Mouse (Mus musculus) liver, embryonic 13.5 days (tissue): ENCODE results near the gene Tsc22d2. TPM values are rescaled to one million over a fixed set of nuclear protein-coding genes. Genes with fewer than 3 reads are reported as not detected.
A peak's percentile ranks its signal among the peaks of the same experiment; 100 is the strongest.

Experiments used
- ATAC-seq: fragments of 200-750 bp; cut with Nextera tagmentation; 2 replicates; pipeline ENCODE4 v1.8.0; 2017; ENCODE audit warnings: low read depth, mild to moderate bottlenecking, moderate number of reproducible peaks, moderate library complexity
- DNase-seq: peaks from one replicate; pipeline ENCODE4 v3.0.0; 2022
- H3K27ac ChIP-seq: fragments of 300-500 bp; sonication (generic); 2 replicates; pipeline ENCODE4 v1.5.1; 2015; ENCODE audit warnings: moderate library complexity, mild to moderate bottlenecking, inconsistent platforms
- H3K27me3 ChIP-seq: fragments of 300-500 bp; sonication (generic); 2 replicates; pipeline ENCODE4 v1.6.1; 2015; ENCODE audit warnings: mild to moderate bottlenecking, inconsistent platforms
- H3K36me3 ChIP-seq: fragments of 300-500 bp; sonication (generic); 2 replicates; pipeline ENCODE4 v1.6.1; 2015; ENCODE audit warnings: mild to moderate bottlenecking, inconsistent platforms
- H3K4me1 ChIP-seq: fragments of 300-500 bp; sonication (generic); replicated peaks from 2 replicates; pipeline ENCODE4 v1.6.1; 2015; ENCODE audit warnings: inconsistent platforms
- H3K4me2 ChIP-seq: fragments of 300-500 bp; sonication (generic); 2 replicates; pipeline ENCODE4 v1.6.1; 2015; ENCODE audit warnings: inconsistent platforms, mild to moderate bottlenecking, moderate library complexity
- H3K4me3 ChIP-seq: fragments of 300-500 bp; sonication (generic); replicated peaks from 2 replicates; pipeline ENCODE4 v1.5.1; 2015; ENCODE audit warnings: mild to moderate bottlenecking, inconsistent platforms
- H3K9ac ChIP-seq: fragments of 300-500 bp; sonication (generic); 2 replicates; pipeline ENCODE4 v1.6.1; 2015; ENCODE audit warnings: mild to moderate bottlenecking, inconsistent platforms
- H3K9me3 ChIP-seq: fragments of 300-500 bp; sonication (generic); replicated peaks from 2 replicates; pipeline ENCODE4 v1.6.1; 2016; ENCODE audit warnings: inconsistent platforms
- WGBS: fragments of 180-500 bp; shearing (Covaris S2); methylation state at CpG from one replicate; pipeline ENCODE4 v1.1.7; 2015; ENCODE audit not compliant: insufficient replicate concordance; 5-methylcytosine and 5-hydroxymethylcytosine counted together
- polyA plus RNA-seq: library from polyadenylated mRNA; unstranded; fragments of >200 nt; fragmentation: Nextera tagmentation; extraction: Ambion mirVana; gene quantifications from 2 replicates; pipeline ENCODE4 v1.2.1, GENCODE M21; 2015

Tsc22d2 gene
- 5.0 and 6.0 TPM in 2 replicates for polyA plus RNA-seq

DNA sequence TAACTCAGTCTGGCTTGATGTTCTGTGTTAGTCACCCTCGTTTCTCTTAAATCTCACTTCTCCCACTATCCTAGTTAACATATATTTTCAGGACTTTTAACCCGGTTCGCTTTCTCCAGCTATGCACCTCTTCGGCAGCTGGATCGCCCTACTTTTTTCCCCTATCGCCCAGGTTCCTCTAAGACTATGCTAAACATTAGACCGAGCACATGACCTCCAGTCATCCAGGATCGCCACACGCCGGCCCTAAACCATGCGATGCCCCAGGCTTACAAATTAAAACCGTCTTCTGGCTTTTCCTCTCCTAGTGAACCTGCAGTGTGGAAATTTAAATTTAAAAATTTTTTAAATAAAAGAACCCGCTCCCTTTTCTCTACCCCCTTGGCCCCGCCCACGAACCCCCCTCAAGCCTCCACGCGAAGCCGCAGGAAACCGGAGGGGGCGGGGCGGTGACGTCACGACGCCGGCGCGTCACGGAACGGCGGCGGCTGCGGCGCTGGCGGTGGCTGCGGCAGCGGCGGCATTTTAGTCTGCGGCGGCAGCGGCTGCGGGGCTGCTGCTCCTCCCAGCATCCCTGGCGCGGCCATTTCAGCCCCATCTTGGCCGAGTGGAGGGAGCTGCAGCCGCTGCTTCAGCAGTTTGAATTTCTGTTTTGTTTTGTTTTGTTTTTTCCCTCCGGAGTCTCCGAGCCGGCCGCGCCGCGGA lies at the start of gene Tsc22d2:
TSS of gene Tsc22d2 (plus strand) at position 482 of the 705 bp plus-strand sequence.
- Histone ChIP-seq H3K4me1 (peaks cover 15% of the 10 kb centered on the region), H3K27ac (peak within 1 kb of the TSS; percentile 98), H3K4me2 (peak within 1 kb of the TSS; percentile 96), H3K36me3 (no peaks in the 10 kb centered on the region; the same call in 1 of the 2 replicates), H3K9me3 (no peaks in the 10 kb centered on the region), H3K9ac (peak within 1 kb of the TSS; percentile 99), H3K27me3 (no peaks in the 10 kb centered on the region), H3K4me3 (peak within 1 kb of the TSS; percentile 99)
- DNase-seq (peak; percentile 93), ATAC-seq (peak; percentile 49)
- under 1% methylated on average over 52 of the region's 52 CpGs for WGBS

DNA sequence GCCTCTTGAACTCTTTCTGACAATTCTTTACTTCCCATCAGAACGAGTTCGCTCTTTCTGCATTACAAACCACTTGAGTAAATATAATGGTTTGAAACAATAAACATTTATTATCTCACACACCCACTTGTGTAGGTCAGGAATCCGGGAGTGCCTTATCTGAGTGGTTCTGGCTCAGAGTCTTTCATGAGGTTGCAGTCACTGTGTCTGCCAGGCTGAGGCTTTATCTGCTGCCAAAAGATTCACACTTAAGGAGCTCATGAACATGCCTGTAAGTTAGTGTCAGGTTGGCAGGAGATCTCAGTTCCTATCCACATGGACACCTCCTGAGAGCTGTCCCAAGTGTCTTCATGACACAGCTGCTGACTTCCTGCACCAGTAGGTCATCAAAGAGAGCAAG lies 47.8 kb upstream of the Tsc22d2 start:
- ATAC-seq (peak; percentile 55), DNase-seq (peak; percentile 11)
- Histone ChIP-seq H3K36me3 (no peaks in the 10 kb centered on the region), H3K4me3 (no peak overlapping the region), H3K9ac (no peak overlapping the region), H3K4me2 (no peak overlapping the region), H3K27me3 (no peaks in the 10 kb centered on the region), H3K27ac (no peak overlapping the region), H3K9me3 (no peaks in the 10 kb centered on the region), H3K4me1 (peaks cover 11% of the 10 kb centered on the region)
- WGBS: 13% methylated on average over 3 of the region's 3 CpGs

DNA sequence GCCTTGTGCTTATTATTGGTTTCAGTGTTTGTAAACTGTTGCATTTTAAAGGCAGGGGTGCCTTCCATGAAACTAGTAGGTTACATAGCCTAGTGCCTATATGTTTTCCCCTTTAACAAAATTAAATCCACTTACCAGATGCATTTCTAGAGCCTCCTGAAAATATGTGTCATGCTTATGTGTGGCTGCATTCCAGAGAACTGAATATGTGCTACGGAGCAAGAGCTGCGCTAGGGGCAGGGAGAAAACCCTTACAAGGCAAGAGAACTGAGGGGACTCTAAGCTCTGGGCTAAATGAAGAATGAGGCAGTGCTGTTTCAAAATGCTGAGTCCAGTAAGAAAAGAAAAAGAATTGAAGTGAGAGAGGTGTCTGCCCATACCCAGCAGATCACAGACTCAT lies 43.7 kb upstream of the Tsc22d2 start:
- Histone ChIP-seq H3K4me2 (no peak overlapping the region), H3K4me1 (peaks cover 11% of the 10 kb centered on the region), H3K36me3 (no peaks in the 10 kb centered on the region), H3K4me3 (no peak overlapping the region), H3K9me3 (no peaks in the 10 kb centered on the region), H3K27me3 (no peaks in the 10 kb centered on the region), H3K27ac (no peak overlapping the region), H3K9ac (no peak overlapping the region)
- DNase-seq: no peak
- 85% methylated on average over 2 of the region's 2 CpGs for WGBS
- no peak for ATAC-seq

DNA sequence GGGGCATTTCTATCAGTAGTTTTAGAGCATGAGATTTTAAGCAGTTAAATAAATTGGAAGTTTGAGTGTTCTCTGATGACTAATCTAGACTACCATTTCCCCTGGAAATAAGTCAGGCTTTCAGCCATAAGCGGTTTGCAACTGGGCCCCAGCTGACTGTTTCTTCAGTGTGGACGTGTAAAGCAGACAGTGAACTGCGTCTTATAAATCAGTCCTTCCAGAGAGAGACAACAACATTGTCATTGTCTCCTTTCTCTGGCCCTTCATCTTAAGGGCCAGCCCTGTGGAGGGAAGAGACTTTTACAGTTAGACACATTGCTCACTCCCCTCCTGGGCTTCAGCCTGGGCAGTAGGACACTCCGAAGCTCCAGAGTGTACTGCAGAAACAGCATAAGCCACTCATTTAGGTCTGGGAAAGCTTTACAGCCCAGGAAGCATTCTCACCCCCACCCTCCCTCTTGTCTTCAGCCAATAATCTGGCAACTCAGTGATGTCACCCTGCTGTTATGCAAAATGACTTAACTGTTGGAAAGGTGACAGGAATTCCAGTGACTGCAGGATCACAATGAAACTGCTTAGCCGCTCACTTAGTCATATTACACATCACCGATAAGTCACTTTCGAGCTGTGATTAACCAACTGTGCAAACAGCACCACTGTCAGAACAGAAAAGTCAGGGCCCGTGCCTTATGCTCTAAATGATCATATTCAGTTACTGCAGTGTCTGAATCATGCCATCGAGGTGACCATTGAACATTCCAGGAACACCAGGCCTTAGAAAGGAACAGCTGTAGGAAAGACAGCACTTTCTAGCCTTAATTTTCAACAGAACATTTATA lies 42.2 kb upstream of the Tsc22d2 start:
- ATAC-seq (0 out of 2 replicates have a peak, but pooled peaks have one; percentile 45), DNase-seq (no peak)
- peak overlapping the region; percentile 33; the same call in 1 of the 2 replicates for H3K4me2 ChIP-seq
- no peaks in the 10 kb centered on the region for H3K36me3 ChIP-seq
- H3K27ac ChIP-seq: no peak overlapping the region
- 30% methylated on average over 9 of the region's 9 CpGs for WGBS
- H3K9ac ChIP-seq: no peak overlapping the region
- no peak overlapping the region; the same call in 1 of the 2 replicates for H3K4me3 ChIP-seq
- peaks cover under 1% of the 10 kb centered on the region; the same call in 1 of the 2 replicates for H3K4me1 ChIP-seq
- no peaks in the 10 kb centered on the region for H3K27me3 ChIP-seq
- no peaks in the 10 kb centered on the region for H3K9me3 ChIP-seq

DNA sequence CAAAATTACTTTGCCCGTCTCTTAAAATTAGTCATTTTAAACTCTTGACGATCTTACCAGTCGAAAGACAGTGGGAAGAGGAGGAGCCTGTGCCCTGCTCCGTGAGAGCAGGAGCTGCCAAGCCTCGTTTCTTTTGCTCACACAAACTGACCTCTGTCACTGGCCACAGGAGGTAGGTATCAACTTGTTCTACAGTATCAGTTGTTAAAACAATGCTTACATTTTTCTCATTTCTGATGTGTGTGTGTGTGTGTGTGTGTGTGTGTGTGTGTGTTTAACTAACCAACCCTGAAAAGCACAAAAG lies 41.7 kb upstream of the Tsc22d2 start:
- no peak for ATAC-seq
- no peak overlapping the region for H3K27ac ChIP-seq
- no peak for DNase-seq
- H3K4me2 ChIP-seq: peak overlapping the region; percentile 33; the same call in 1 of the 2 replicates
- no peaks in the 10 kb centered on the region for H3K4me1 ChIP-seq
- H3K36me3 ChIP-seq: no peaks in the 10 kb centered on the region
- H3K9ac ChIP-seq: no peak overlapping the region
- no peaks in the 10 kb centered on the region for H3K27me3 ChIP-seq
- WGBS: 13% methylated on average over 5 of the region's 5 CpGs
- H3K9me3 ChIP-seq: no peaks in the 10 kb centered on the region
- H3K4me3 ChIP-seq: no peak overlapping the region; the same call in 1 of the 2 replicates

DNA sequence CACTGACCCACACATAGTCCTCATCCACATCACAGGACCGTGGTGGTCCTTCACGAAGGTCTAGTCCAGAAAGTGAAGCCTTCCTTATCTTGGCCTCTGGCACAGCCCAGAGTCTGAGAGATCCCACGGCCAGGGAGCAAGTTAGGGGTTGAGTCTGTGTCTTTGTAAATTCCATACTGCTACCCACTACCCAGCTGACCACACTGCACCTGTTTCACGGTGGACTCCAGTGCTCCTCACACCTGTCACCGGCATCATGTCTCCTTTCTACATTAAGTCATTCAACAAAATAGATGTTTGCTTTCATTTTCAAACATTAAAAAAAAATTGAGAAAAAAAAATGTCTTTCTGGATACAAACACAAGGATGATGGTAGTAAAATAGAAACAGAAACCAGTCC lies 40.2 kb upstream of the Tsc22d2 start:
- WGBS: 62% methylated on average over 5 of the region's 5 CpGs
- H3K27me3 ChIP-seq: no peaks in the 10 kb centered on the region
- H3K9me3 ChIP-seq: no peaks in the 10 kb centered on the region
- no peak overlapping the region for H3K4me2 ChIP-seq
- no peak for ATAC-seq
- no peak for DNase-seq
- no peak overlapping the region for H3K27ac ChIP-seq
- no peak overlapping the region for H3K4me3 ChIP-seq
- H3K4me1 ChIP-seq: no peaks in the 10 kb centered on the region
- H3K9ac ChIP-seq: no peak overlapping the region
- no peaks in the 10 kb centered on the region for H3K36me3 ChIP-seq

DNA sequence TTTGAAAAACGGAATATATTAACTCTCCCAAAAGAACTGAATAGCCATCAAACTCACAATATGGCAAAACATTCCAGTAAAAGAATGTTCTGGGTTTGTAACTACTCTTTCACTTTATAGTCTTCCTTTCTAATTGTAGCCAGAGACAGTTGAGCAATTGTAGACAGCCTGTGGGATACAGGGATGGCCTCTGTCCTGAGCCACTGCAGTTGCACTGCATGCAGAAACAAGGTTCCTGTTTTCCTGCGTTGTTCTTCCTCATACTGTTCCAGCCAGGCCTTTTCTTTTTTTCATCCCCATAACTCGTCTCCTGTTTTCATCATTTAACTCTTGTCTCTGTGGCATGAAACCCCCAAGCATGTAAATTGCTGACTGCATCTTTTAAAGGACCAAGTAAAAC lies 37.8 kb upstream of the Tsc22d2 start:
- no peak overlapping the region for H3K9ac ChIP-seq
- H3K4me2 ChIP-seq: no peak overlapping the region
- ATAC-seq (no peak), DNase-seq (no peak)
- H3K9me3 ChIP-seq: no peaks in the 10 kb centered on the region
- no peaks in the 10 kb centered on the region for H3K27me3 ChIP-seq
- no peaks in the 10 kb centered on the region for H3K4me1 ChIP-seq
- no peak overlapping the region for H3K4me3 ChIP-seq
- no peak overlapping the region for H3K27ac ChIP-seq
- H3K36me3 ChIP-seq: no peaks in the 10 kb centered on the region
- 41% methylated on average over 3 of the region's 3 CpGs for WGBS

DNA sequence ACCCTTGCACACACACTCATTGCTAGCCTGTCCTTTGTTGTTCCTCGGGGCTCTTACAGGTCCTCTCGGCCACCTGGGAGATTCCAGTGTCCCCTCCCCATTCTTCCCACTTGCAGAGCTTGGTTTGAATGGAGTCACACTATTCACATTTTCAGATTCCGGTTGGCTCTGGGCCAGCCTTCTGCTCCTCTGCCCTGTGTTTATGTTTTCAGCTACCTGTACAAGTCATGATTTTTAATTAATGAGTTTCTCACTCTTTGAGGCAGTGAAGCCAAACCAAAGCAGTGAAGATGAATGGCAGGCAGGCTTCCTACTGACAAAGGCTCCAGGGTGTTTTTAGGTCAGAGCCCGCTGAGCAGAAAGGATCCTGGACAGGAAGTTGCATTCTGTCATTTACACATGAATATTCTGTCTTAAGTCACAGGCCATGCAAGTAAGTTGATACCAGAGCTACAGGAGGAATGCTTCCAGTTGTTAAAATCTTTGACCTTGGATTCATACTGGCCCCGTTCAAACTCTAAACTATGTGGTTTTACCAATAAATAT lies 36.9 kb upstream of the Tsc22d2 start:
- 51% methylated on average over 5 of the region's 5 CpGs for WGBS
- Histone ChIP-seq H3K9ac (no peak overlapping the region), H3K9me3 (no peaks in the 10 kb centered on the region), H3K27ac (no peak overlapping the region), H3K4me3 (no peak overlapping the region), H3K4me2 (no peak overlapping the region), H3K36me3 (no peaks in the 10 kb centered on the region), H3K4me1 (no peaks in the 10 kb centered on the region), H3K27me3 (no peaks in the 10 kb centered on the region)
- no peak for ATAC-seq
- no peak for DNase-seq

DNA sequence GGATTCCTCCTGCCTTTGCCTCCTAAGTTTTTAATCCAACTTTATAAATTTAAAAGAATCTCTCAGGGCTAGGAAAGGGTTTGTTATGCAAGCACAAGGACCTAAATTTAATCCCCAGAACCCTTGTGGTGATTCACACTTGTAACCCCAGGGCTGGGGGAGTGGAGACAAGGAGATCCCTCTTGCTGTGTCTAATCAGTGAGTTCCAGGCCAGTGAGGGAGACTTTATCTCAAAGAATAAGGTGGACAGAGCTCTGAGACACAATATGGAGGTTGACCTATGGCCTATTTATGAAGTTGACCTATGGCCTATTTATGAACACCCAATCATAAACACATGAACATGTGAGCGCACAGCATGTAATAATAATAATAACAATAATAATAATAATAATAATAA lies 31.8 kb upstream of the Tsc22d2 start:
- 83% methylated on average over 1 of the region's 1 CpGs for WGBS
- H3K4me1 ChIP-seq: no peaks in the 10 kb centered on the region
- no peak overlapping the region for H3K9ac ChIP-seq
- no peaks in the 10 kb centered on the region for H3K27me3 ChIP-seq
- DNase-seq: no peak
- no peak overlapping the region for H3K4me3 ChIP-seq
- no peak overlapping the region for H3K4me2 ChIP-seq
- no peak for ATAC-seq
- no peaks in the 10 kb centered on the region for H3K36me3 ChIP-seq
- H3K9me3 ChIP-seq: no peaks in the 10 kb centered on the region
- no peak overlapping the region for H3K27ac ChIP-seq

DNA sequence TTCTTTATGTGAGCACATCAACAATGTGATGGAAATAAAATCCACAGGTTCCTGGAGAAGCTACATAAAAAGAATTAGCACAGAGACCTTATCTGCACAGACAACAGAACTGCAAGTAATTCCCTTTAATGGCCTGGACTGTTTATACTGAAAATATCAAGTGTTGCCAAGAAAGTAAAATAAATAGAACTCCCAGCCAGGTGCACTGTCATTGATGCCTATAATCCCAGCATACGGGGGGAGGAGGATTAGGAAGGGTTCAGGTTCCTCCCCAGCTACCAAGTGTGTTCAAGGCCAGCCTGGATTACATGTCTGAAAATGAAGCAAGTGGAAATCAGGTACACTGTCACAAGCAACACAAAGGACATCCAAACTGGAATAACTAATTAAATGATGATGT lies 29.5 kb upstream of the Tsc22d2 start:
- H3K9me3 ChIP-seq: no peaks in the 10 kb centered on the region

DNA sequence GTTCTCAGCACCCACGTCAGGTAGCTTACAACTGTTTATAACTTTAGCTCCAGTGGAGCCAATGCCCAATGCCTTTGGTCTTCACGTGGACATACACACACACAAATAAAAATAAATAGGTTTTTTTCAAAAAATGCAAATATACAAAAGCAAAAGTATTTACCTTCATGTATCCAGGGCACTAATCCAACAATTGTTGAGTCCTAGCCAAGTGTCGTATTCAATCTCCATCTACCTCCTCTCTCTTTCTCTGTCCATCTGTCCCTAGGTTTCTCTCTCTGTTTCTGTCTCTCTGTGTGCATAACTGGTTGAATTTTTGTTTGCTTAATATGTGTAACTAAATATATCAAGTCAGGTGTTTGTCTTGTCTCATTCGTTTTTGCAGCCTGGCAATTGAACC lies 25.8 kb upstream of the Tsc22d2 start:
- Histone ChIP-seq H3K4me3 (no peak overlapping the region), H3K27ac (no peak overlapping the region), H3K27me3 (no peaks in the 10 kb centered on the region), H3K9me3 (no peaks in the 10 kb centered on the region), H3K4me2 (no peak overlapping the region), H3K36me3 (no peaks in the 10 kb centered on the region), H3K4me1 (no peaks in the 10 kb centered on the region), H3K9ac (no peak overlapping the region)
- WGBS: 60% methylated on average over 4 of the region's 4 CpGs
- ATAC-seq (no peak), DNase-seq (no peak)

More for the DNA sequence above, 29.5 kb upstream of the Tsc22d2 start:
- no peak overlapping the region for H3K4me2 ChIP-seq
- no peak overlapping the region for H3K27ac ChIP-seq
- H3K36me3 ChIP-seq: no peaks in the 10 kb centered on the region
- WGBS: 38% methylated on average over 1 of the region's 1 CpGs
- ATAC-seq (no peak), DNase-seq (no peak)
- no peaks in the 10 kb centered on the region for H3K4me1 ChIP-seq
- H3K9ac ChIP-seq: no peak overlapping the region
- no peaks in the 10 kb centered on the region for H3K27me3 ChIP-seq
- no peak overlapping the region for H3K4me3 ChIP-seq
